Mouse (Mus musculus): ENCODE results near the gene Smim7. TPM values are rescaled to one million over a fixed set of nuclear protein-coding genes. Genes with fewer than 3 reads are reported as not detected.

The Smim7 gene
- total and polyA plus RNA-seq, 2 experiments from 2014 or later = 106 to 143 TPM

DNA sequence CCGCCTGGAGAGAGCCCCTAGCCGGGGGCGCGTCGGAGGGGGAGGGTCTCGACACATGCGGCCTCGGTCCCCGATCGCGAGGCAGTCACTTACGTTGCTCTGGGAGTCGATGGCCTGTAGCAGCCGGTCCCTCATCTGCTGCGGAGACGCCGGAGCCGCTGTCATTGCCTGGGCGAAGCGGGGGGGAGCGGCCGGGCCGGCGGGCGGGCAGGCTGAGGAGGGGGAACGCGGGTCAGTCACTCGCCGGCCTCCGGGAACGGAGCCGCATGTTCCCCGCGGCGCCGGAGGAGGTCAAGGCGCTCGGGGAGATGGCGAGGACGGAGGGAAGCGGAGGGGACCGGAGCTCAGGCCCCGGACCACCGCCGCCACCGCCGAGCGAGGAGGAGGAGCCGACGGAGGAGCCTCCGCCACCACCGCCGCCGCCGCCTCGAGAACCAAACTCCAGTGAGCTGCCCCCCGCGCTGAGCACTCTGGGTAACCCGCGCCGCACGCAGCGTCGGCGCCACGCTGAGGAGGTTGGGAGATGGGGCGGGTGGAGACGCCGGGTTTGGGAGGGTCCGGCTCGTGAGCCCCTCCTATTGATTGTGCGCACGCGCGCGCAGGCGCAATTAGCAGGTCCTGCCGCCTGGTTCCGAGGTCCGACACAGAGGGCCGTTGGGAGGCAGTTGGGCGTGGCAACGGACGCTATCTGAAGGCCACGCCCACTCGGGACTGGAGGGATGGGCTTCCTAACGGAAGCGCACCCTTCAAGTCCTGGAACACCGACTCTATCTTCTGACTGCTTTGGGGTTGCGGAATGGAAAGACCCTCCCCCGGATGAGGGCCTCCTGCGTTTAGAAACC lies 22.9 kb downstream of the Smim7 start, which contains the start of gene Med26:
Gene Med26, minus strand, starts transcription at position 469 of the 842 bp plus-strand sequence.
- Histone ChIP-seq H3K9ac (replicated peaks; ENCODE audit: low read length) (peak within 1 kb of the TSS; percentile 98), H3K27me3 (ENCODE audit: insufficient read depth, low read length) (no peaks in the 10 kb centered on the region), H3K36me3 (ENCODE audit: insufficient read depth, low read length) (peaks cover 11% of the 10 kb centered on the region; the same call in 1 of the 2 replicates), H3K27ac (peak within 1 kb of the TSS; percentile 93), H3K4me2 (ENCODE audit: low read depth, low read length) (peak within 1 kb of the TSS; percentile 99), H3K9me3 (ENCODE audit: low read length) (no peaks in the 10 kb centered on the region), H3K4me1 (ENCODE audit: insufficient read depth, low read length) (0 out of 2 replicates have a peak, but pooled peaks cover 8% of the 10 kb centered on the region), H3K4me3 (ENCODE audit: low read length) (peak within 1 kb of the TSS; percentile 92)
- WGBS = under 1% methylated on average over 89 of the region's 92 CpGs
- DNase-seq (ENCODE audit: low spot score) = peak; percentile 100
- ATAC-seq = peak; percentile 96
- TF ChIP-seq CTCF (IDR thresholded peaks at IDR 0.05; ENCODE audit: low read depth) = peak; percentile 38

DNA sequence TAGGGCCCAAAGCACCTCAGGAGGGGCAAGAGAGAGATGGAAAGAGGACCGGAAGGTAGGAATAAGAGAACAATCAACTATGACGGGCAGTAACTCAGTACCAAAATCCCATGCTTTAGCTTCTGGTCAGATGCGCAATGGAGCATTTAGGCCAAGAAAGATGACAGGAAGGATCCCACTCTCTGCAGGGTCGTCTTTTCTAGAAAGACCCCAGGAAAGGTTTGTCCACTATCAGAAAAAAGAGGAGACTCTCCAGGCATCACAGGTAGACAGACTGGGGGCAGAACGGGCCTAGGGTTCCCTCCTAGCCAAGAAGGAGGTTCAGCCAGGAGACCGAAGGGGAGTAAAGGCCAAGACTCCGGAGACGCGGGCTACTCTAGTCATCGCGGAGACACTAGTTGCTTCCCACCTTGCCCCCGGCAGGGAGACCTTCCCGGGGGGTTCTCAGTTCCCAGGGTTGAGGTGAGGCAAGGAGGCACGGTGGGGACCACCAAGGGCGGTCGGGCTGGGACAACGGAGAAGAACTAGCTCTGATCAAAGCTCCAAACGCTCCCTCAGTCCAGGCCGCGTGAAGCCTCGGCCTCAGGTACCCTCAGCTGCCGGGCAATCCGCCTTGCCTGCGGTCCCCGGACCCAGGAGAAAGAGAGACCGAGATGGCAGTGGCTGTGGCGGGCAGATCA lies 23.6 kb downstream of the Smim7 start:
- 2% methylated on average over 27 of the region's 27 CpGs for WGBS
- Histone ChIP-seq H3K36me3 (ENCODE audit: insufficient read depth, low read length) (peaks cover 11% of the 10 kb centered on the region; the same call in 1 of the 2 replicates), H3K4me1 (ENCODE audit: insufficient read depth, low read length) (0 out of 2 replicates have a peak, but pooled peaks cover 8% of the 10 kb centered on the region), H3K9ac (replicated peaks; ENCODE audit: low read length) (peak overlapping the region; percentile 98), H3K4me2 (ENCODE audit: low read depth, low read length) (peak overlapping the region; percentile 99), H3K9me3 (ENCODE audit: low read length) (no peaks in the 10 kb centered on the region), H3K4me3 (ENCODE audit: low read length) (peak overlapping the region; percentile 92), H3K27me3 (ENCODE audit: insufficient read depth, low read length) (no peaks in the 10 kb centered on the region), H3K27ac (peak overlapping the region; percentile 93)
- TF ChIP-seq CTCF (IDR thresholded peaks at IDR 0.05; ENCODE audit: low read depth) = no peak
- DNase-seq (ENCODE audit: low spot score) = peak; percentile 3
- peak; percentile 1; the same call in 1 of the 2 replicates for ATAC-seq

DNA sequence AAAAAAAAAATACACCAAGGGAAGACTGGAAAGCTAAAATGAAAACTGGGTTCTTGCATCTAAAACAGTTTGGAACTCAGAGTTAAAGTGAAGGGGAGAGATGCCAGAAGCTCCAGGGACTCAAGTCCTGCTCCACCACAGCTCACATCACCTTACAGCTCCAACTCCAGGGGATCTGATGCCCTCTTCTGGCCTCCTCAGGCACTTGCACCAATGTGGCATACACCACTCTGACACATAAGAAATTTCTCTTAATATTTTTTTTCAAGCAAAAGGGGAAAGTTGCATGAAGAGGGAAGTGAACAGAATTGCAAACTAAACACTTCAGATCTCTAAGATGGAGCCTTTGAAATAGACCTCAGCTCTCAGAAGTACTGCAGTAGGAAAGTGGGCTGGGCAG lies 31.7 kb downstream of the Smim7 start:
- no peak overlapping the region for H3K4me2 ChIP-seq (ENCODE audit: low read depth, low read length)
- H3K27ac ChIP-seq = no peak overlapping the region
- H3K9ac ChIP-seq (replicated peaks; ENCODE audit: low read length) = no peak overlapping the region
- no peaks in the 10 kb centered on the region for H3K4me1 ChIP-seq (ENCODE audit: insufficient read depth, low read length)
- peaks cover 5% of the 10 kb centered on the region; the same call in 1 of the 2 replicates for H3K36me3 ChIP-seq (ENCODE audit: insufficient read depth, low read length)
- H3K27me3 ChIP-seq (ENCODE audit: insufficient read depth, low read length) = no peaks in the 10 kb centered on the region
- no peaks in the 10 kb centered on the region for H3K9me3 ChIP-seq (ENCODE audit: low read length)
- TF ChIP-seq CTCF (IDR thresholded peaks at IDR 0.05; ENCODE audit: low read depth) = peak; percentile 35
- no peak overlapping the region for H3K4me3 ChIP-seq (ENCODE audit: low read length)
- ATAC-seq (no peak), DNase-seq (ENCODE audit: low spot score) (no peak)

DNA sequence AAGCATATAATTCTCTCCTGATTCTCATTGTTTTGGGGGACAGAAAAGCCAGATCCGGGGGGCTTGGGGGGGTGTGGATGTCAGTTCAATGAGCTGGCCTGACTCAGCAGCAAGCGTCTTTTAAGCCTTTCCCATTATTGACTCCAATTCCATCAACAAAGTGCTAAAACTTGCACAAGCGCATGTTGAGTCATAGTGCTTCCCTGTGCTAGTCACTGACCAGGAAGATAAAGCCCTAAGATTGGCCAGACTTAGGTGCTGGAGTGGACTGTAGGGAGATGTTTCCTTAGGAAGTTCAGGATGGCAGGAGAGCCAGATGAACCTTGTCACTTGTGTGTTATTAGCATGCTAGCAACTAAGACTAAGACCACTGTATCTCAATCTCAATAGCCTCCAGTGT lies 36.0 kb downstream of the Smim7 start:
- Histone ChIP-seq H3K4me3 (ENCODE audit: low read length) (no peak overlapping the region), H3K4me1 (ENCODE audit: insufficient read depth, low read length) (no peaks in the 10 kb centered on the region), H3K9me3 (ENCODE audit: low read length) (no peaks in the 10 kb centered on the region), H3K36me3 (ENCODE audit: insufficient read depth, low read length) (no peaks in the 10 kb centered on the region), H3K27ac (no peak overlapping the region), H3K27me3 (ENCODE audit: insufficient read depth, low read length) (no peaks in the 10 kb centered on the region), H3K9ac (replicated peaks; ENCODE audit: low read length) (no peak overlapping the region), H3K4me2 (ENCODE audit: low read depth, low read length) (no peak overlapping the region)
- no peak for DNase-seq (ENCODE audit: low spot score)
- TF ChIP-seq CTCF (IDR thresholded peaks at IDR 0.05; ENCODE audit: low read depth) = no peak
- 98% methylated on average over 3 of the region's 3 CpGs for WGBS
- no peak for ATAC-seq

DNA sequence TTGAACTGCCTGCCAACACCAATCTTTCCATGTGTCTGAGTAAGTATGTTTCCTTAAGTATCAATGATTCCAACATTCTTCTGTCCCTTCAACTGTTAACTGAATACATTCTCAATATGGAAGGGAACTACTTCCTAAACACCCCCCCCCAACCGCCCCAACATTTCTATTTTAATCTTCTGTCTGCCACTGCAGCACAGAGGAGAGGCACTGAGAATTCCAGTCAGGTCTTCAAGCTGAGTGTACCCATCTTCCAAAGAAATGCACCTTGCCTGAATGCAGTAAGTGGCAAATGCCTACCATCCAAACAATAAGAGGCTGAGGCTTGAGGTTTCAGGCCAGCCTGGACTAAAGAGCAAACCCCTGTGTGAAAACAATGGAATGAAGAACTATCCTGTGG lies 38.8 kb downstream of the Smim7 start:
- H3K9me3 ChIP-seq (ENCODE audit: low read length) = no peaks in the 10 kb centered on the region
- no peak overlapping the region for H3K9ac ChIP-seq (replicated peaks; ENCODE audit: low read length)
- no peaks in the 10 kb centered on the region for H3K27me3 ChIP-seq (ENCODE audit: insufficient read depth, low read length)
- H3K36me3 ChIP-seq (ENCODE audit: insufficient read depth, low read length) = no peaks in the 10 kb centered on the region
- no peak overlapping the region for H3K4me3 ChIP-seq (ENCODE audit: low read length)
- 95% methylated on average over 1 of the region's 1 CpGs for WGBS
- no peak for TF ChIP-seq CTCF (IDR thresholded peaks at IDR 0.05; ENCODE audit: low read depth)
- H3K4me2 ChIP-seq (ENCODE audit: low read depth, low read length) = no peak overlapping the region
- DNase-seq (ENCODE audit: low spot score) (no peak), ATAC-seq (no peak)
- no peak overlapping the region for H3K27ac ChIP-seq
- H3K4me1 ChIP-seq (ENCODE audit: insufficient read depth, low read length) = no peaks in the 10 kb centered on the region

DNA sequence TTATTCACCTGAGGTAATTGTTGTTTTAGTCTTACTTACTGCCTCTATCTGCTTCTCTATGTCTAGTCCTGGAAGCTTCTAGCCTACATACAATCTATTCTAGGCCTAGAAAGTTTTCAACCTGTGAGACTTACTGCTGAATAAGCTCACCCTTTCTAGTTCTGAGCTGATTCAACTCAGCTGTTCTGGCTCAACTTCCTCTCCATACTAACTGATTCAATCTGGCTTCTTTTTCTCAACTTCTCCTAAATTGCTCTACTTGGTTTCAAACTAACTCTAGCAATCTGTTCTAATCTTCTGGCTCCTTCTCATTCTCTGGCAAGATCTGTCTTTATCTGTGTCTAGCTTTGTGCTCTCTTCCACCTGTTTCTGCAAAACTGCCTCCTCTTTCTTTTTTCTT lies 49.0 kb downstream of the Smim7 start:
- Histone ChIP-seq H3K4me2 (ENCODE audit: low read depth, low read length) (no peak overlapping the region), H3K4me1 (ENCODE audit: insufficient read depth, low read length) (no peaks in the 10 kb centered on the region), H3K36me3 (ENCODE audit: insufficient read depth, low read length) (no peaks in the 10 kb centered on the region), H3K27ac (no peak overlapping the region), H3K9ac (replicated peaks; ENCODE audit: low read length) (no peak overlapping the region), H3K27me3 (ENCODE audit: insufficient read depth, low read length) (no peaks in the 10 kb centered on the region), H3K4me3 (ENCODE audit: low read length) (no peak overlapping the region), H3K9me3 (ENCODE audit: low read length) (no peaks in the 10 kb centered on the region)
- TF ChIP-seq CTCF (IDR thresholded peaks at IDR 0.05; ENCODE audit: low read depth) = no peak
- ATAC-seq (no peak), DNase-seq (ENCODE audit: low spot score) (no peak)
